Mouse (Mus musculus) left cerebral cortex, adult 2 months (tissue): Measurements from ENCODE around the gene Jph2. TPM values are rescaled to one million over a fixed set of nuclear protein-coding genes. Genes with fewer than 3 reads are reported as not detected.

Experiments
- DNase-seq, 2 experiments: peaks; one replicate each; pipeline ENCODE4 v3.0.0; 2021 to 2022; ENCODE audit warnings: low spot score in 2 of 2, mixed read lengths in 1 of 2; ENCODE audit errors: extremely low spot score in 1 of 2
- H3K27ac ChIP-seq: fragments of 200-600 bp; 2 replicates; pipeline ENCODE4 v1.8.1; 2022
- H3K4me3 ChIP-seq: fragments of 200-600 bp; 2 replicates; pipeline ENCODE4 v1.8.1; 2022
- CTCF ChIP-seq: fragments of 200-600 bp; IDR thresholded peaks from 2 replicates; pipeline ENCODE4 v1.8.1; 2022; ENCODE audit warnings: antibody characterized with exemption, mild to moderate bottlenecking, moderate library complexity
- intact Hi-C: fragments of 180-260 bp; cut with DNase I; formaldehyde crosslinking; loops from one replicate; pipeline ENCODE4 v1.15.1; 2025
- total RNA-seq, 2 experiments: library from RNA; stranded (reverse); gene quantifications; 2 replicates each; pipeline ENCODE4 v1.2.3; 2021

Gene Jph2
- total RNA-seq, 2 experiments from 2014 or later, result 0.63 to 0.81 TPM

GRCm38 (mm10) chr2:163379366-163379765 lies 18.4 kb downstream of the Jph2 start:
- TF ChIP-seq CTCF, result no peak
- Histone ChIP-seq H3K27ac (no peak overlapping the region), H3K4me3 (no peak overlapping the region)
- intact Hi-C loops, result no loop called here
- no peak for DNase-seq

- TF ChIP-seq CTCF, result no peak
- no peak overlapping the region for H3K4me3 ChIP-seq
- intact Hi-C loops, result no loop called here
- DNase-seq, result no peak
- no peak overlapping the region for H3K27ac ChIP-seq
These were observed 21.7 kb downstream of the Jph2 start for GRCm38 (mm10) chr2:163376082-163376481.

- intact Hi-C loops, result no loop called here
- H3K4me3 ChIP-seq, result no peak overlapping the region
- TF ChIP-seq CTCF, result no peak
- no peak overlapping the region for H3K27ac ChIP-seq
- no peak for DNase-seq
These were observed 22.3 kb downstream of the Jph2 start for GRCm38 (mm10) chr2:163375468-163375867.

- Histone ChIP-seq H3K4me3 (no peak overlapping the region), H3K27ac (no peak overlapping the region)
- intact Hi-C loops, result no loop called here
- no peak for TF ChIP-seq CTCF
- DNase-seq, result no peak
These were observed 25.2 kb downstream of the Jph2 start for GRCm38 (mm10) chr2:163372627-163373026.

- H3K27ac ChIP-seq, result no peak overlapping the region
- TF ChIP-seq CTCF, result no peak
- H3K4me3 ChIP-seq, result no peak overlapping the region
- intact Hi-C loops, result no loop called here
- DNase-seq, result no peak
These were observed 27.6 kb downstream of the Jph2 start for GRCm38 (mm10) chr2:163370175-163370574.

- intact Hi-C loops, result no loop called here
- no peak for DNase-seq
- no peak for TF ChIP-seq CTCF
- Histone ChIP-seq H3K27ac (no peak overlapping the region), H3K4me3 (no peak overlapping the region)
These were observed 32.8 kb downstream of the Jph2 start for GRCm38 (mm10) chr2:163364785-163365541.

- no peak for TF ChIP-seq CTCF
- H3K4me3 ChIP-seq, result no peak overlapping the region
- DNase-seq, result no peak
- no peak overlapping the region for H3K27ac ChIP-seq
- intact Hi-C loops, result no loop called here
These were observed 34.6 kb downstream of the Jph2 start for GRCm38 (mm10) chr2:163362940-163363921.

GRCm38 (mm10) chr2:163360858-163361623 lies 36.8 kb downstream of the Jph2 start:
- Histone ChIP-seq H3K27ac (no peak overlapping the region), H3K4me3 (no peak overlapping the region)
- no peak for DNase-seq
- intact Hi-C loops, result no loop called here
- no peak for TF ChIP-seq CTCF

- no peak for TF ChIP-seq CTCF
- no peak for DNase-seq
- intact Hi-C loops, result no loop called here
- Histone ChIP-seq H3K4me3 (no peak overlapping the region), H3K27ac (no peak overlapping the region)
These were observed 38.5 kb downstream of the Jph2 start for GRCm38 (mm10) chr2:163359253-163359652.

GRCm38 (mm10) chr2:163358662-163359061 lies 39.1 kb downstream of the Jph2 start:
- H3K27ac ChIP-seq, result no peak overlapping the region
- intact Hi-C loops, result no loop called here

GRCm38 (mm10) chr2:163356113-163356840 lies 41.5 kb downstream of the Jph2 start:
- Histone ChIP-seq H3K4me3 (no peak overlapping the region), H3K27ac (no peak overlapping the region)
- intact Hi-C loops, result no loop called here
- TF ChIP-seq CTCF, result no peak
- no peak for DNase-seq

More at GRCm38 (mm10) chr2:163358662-163359061, 39.1 kb downstream of the Jph2 start:
- DNase-seq, result no peak
- H3K4me3 ChIP-seq, result no peak overlapping the region
- TF ChIP-seq CTCF, result no peak
